Mouse (Mus musculus) stomach, embryonic 15.5 days (tissue): Measurements from ENCODE around the gene Denr. TPM values are rescaled to one million over a fixed set of nuclear protein-coding genes. Genes with fewer than 3 reads are reported as not detected.

Experiments used
- ATAC-seq: fragments of 200-750 bp; cut with Nextera tagmentation; 2 replicates; pipeline ENCODE4 v1.8.0; 2017; ENCODE audit warnings: low read depth, moderate number of reproducible peaks, moderate TSS enrichment; ENCODE audit not compliant: insufficient read depth, low FRiP score
- H3K27ac ChIP-seq: fragments of 300-500 bp; sonication (generic); 2 replicates; pipeline ENCODE4 v1.5.1; 2015; ENCODE audit warnings: mild to moderate bottlenecking, inconsistent platforms
- H3K27me3 ChIP-seq: fragments of 300-500 bp; sonication (generic); replicated peaks from 2 replicates; pipeline ENCODE4 v1.6.1; 2015; ENCODE audit warnings: inconsistent platforms
- H3K36me3 ChIP-seq: fragments of 300-500 bp; sonication (generic); 2 replicates; pipeline ENCODE4 v1.6.1; 2015; ENCODE audit warnings: inconsistent platforms
- H3K4me1 ChIP-seq: fragments of 300-500 bp; sonication (generic); 2 replicates; pipeline ENCODE4 v1.6.1; 2015; ENCODE audit warnings: inconsistent platforms
- H3K4me2 ChIP-seq: fragments of 300-500 bp; sonication (generic); 2 replicates; pipeline ENCODE4 v1.6.1; 2015; ENCODE audit warnings: mild to moderate bottlenecking, inconsistent platforms
- H3K4me3 ChIP-seq: fragments of 300-500 bp; sonication (generic); replicated peaks from 2 replicates; pipeline ENCODE4 v1.5.1; 2015; ENCODE audit warnings: inconsistent platforms
- H3K9ac ChIP-seq: fragments of 300-500 bp; sonication (generic); 2 replicates; pipeline ENCODE4 v1.6.1; 2015; ENCODE audit warnings: inconsistent platforms
- H3K9me3 ChIP-seq: fragments of 300-500 bp; sonication (generic); 2 replicates; pipeline ENCODE4 v1.6.1; 2016; ENCODE audit warnings: inconsistent platforms
- WGBS: fragments of 180-500 bp; shearing (Covaris S2); methylation state at CpG from one replicate; pipeline ENCODE4 v1.1.7; 2015; 5-methylcytosine and 5-hydroxymethylcytosine counted together
- polyA plus RNA-seq: library from polyadenylated mRNA; unstranded; fragments of >200 nt; fragmentation: Nextera tagmentation; extraction: Ambion mirVana; gene quantifications from 2 replicates; pipeline ENCODE4 v1.2.1, GENCODE M21; 2015

The Denr gene
- polyA plus RNA-seq, 1 experiment from 2014 or later: 129 TPM

DNA sequence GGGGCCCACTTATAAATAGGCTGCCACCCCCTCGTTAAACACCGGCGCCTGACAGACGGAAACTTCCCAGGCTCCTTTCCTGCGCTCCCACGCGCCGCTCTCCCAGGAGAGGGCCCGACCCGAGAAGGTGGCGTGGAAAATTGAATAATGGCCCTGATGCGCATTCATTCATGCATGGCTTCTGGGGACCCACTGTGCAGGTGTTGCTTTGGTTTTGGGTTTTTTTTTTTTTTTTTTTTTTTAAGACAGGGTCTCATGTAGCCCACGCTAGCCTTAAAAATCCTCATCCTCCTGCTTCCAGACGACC lies 67.2 kb downstream of the Denr start:
- H3K36me3 ChIP-seq: no peaks in the 10 kb centered on the region
- peak overlapping the region; percentile 69 for H3K9ac ChIP-seq
- H3K9me3 ChIP-seq: no peaks in the 10 kb centered on the region
- peak overlapping the region; percentile 74 for H3K4me3 ChIP-seq
- peak overlapping the region; percentile 78 for H3K4me2 ChIP-seq
- peak overlapping the region; percentile 84 for H3K27ac ChIP-seq
- no peak for ATAC-seq
- WGBS: under 1% methylated on average over 14 of the region's 14 CpGs
- H3K27me3 ChIP-seq: peaks cover 6% of the 10 kb centered on the region; the same call in 1 of the 2 replicates
- H3K4me1 ChIP-seq: peaks cover 17% of the 10 kb centered on the region

DNA sequence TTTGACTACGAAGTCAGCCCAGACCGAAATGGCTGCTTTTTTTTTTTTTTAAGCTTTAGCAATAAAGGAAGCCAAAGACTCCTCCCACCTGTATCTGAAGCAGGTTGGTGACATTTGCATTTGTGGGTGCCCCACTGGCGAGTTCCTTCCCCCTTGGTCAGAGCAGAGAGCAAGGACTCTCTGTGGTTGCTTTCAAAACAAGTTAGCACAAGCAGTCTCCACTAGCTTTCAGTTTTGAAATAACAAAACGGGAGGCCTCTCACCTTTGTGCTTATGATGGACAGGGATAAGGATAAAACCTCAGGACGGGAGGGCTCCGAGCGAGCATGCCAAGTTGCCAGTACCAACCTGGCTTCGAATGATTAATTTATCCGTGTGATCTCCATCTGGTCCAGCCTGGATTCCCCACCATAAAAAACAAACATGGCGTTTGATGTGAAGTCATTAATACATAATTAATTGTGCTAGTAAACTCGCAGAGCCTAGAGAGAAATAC lies 67.7 kb downstream of the Denr start:
- peaks cover 17% of the 10 kb centered on the region for H3K4me1 ChIP-seq
- H3K9me3 ChIP-seq: no peaks in the 10 kb centered on the region
- H3K4me2 ChIP-seq: peak overlapping the region; percentile 78
- H3K27ac ChIP-seq: peak overlapping the region; percentile 84
- WGBS: 20% methylated on average over 11 of the region's 11 CpGs
- H3K27me3 ChIP-seq: peaks cover 6% of the 10 kb centered on the region; the same call in 1 of the 2 replicates
- peak overlapping the region; percentile 74 for H3K4me3 ChIP-seq
- no peak overlapping the region for H3K9ac ChIP-seq
- H3K36me3 ChIP-seq: no peaks in the 10 kb centered on the region
- no peak for ATAC-seq

DNA sequence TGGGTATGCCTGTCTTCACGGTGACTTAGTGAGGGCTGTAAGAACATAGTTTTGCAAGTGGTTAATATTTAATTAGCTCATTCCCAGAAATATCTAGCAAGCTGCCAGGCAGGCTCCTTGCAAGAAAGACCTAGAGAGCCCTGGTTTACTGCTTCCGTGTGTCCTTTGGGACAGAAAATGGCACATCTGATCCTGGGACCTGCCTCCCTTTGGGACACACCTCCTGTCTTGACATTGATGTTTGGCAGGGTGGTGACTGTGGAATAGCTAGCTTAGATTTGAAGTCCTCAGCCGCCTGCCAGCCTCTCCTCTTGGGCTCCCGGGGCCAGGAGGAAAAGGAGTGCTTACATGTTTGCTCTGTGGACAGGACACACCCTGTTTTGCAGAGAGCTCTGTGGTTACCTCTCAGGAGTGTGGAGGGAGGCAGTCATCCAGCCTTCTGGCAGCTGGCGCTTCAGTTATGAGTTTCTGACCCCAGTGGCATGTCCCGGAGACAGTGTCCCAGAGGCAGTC lies 68.7 kb downstream of the Denr start:
- peaks cover 6% of the 10 kb centered on the region; the same call in 1 of the 2 replicates for H3K27me3 ChIP-seq
- H3K9ac ChIP-seq: no peak overlapping the region
- H3K4me1 ChIP-seq: peaks cover 17% of the 10 kb centered on the region
- 44% methylated on average over 6 of the region's 6 CpGs for WGBS
- H3K36me3 ChIP-seq: no peaks in the 10 kb centered on the region
- H3K4me2 ChIP-seq: peak overlapping the region; percentile 78
- peak overlapping the region; percentile 84 for H3K27ac ChIP-seq
- 0 out of 2 replicates have a peak overlapping the region, but pooled peaks have one; percentile 11 for H3K4me3 ChIP-seq
- no peaks in the 10 kb centered on the region for H3K9me3 ChIP-seq
- ATAC-seq: peak; percentile 56

DNA sequence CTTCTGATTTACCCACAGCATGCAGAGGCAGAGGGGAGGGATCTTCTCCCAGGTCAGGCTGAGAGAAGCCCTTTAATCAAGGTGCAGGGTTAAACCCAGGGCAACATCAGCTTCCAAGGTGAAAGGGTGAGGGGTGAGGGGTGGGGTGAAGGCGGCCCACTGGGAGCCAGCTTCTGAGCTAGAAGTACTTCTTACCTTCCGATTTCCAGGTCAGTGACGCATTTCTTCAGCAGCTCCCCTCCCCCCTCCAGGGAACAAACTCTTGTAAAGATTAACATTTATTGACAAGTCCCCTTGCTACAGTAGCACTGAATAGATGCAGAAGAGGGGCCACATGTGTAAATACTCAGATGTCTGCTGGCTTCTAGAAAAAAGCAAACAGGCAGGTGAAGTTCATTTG lies 70.3 kb downstream of the Denr start:
- Histone ChIP-seq H3K36me3 (no peaks in the 10 kb centered on the region), H3K9me3 (no peaks in the 10 kb centered on the region), H3K4me2 (peak overlapping the region; percentile 2; the same call in 1 of the 2 replicates), H3K27ac (peak overlapping the region; percentile 84), H3K27me3 (peaks cover 6% of the 10 kb centered on the region; the same call in 1 of the 2 replicates), H3K4me1 (peaks cover 17% of the 10 kb centered on the region), H3K4me3 (no peak overlapping the region), H3K9ac (no peak overlapping the region)
- ATAC-seq: no peak
- 37% methylated on average over 3 of the region's 3 CpGs for WGBS

DNA sequence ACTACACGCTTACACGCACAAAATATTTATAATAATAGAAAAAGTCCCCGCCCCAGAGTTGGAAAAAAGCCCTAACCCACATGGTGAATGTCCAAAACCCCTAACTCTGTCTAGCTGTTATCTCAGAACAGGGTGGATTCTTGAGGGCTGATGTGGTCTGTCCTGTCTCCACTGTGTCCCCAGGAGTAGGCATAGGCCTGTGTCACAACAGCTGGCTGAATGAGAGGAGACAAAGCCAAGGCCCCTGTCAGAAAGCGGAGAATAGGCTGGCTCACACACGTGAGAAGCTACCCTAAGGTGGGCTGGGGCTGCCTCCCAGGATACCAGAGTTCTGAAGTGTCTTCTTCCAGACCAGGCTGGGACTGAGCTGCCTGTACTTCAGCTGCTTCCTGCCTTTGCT lies 71.2 kb downstream of the Denr start:
- peak overlapping the region; percentile 14; the same call in 1 of the 2 replicates for H3K4me2 ChIP-seq
- peaks cover 2% of the 10 kb centered on the region; the same call in 1 of the 2 replicates for H3K27me3 ChIP-seq
- 68% methylated on average over 5 of the region's 5 CpGs for WGBS
- ATAC-seq: no peak
- peak overlapping the region; percentile 84 for H3K27ac ChIP-seq
- H3K4me1 ChIP-seq: peaks cover 15% of the 10 kb centered on the region
- H3K9me3 ChIP-seq: no peaks in the 10 kb centered on the region
- H3K9ac ChIP-seq: no peak overlapping the region
- H3K4me3 ChIP-seq: no peak overlapping the region
- no peaks in the 10 kb centered on the region for H3K36me3 ChIP-seq

Other genes starting within 250 kb of the Denr start
- 41.3 and 41.4 TPM in 2 replicates for gene Clip1, start 222.6 kb upstream of the Denr start, polyA plus RNA-seq
- 65.8 and 73.7 TPM in 2 replicates for gene Zcchc8, start 186.1 kb upstream of the Denr start, polyA plus RNA-seq
- 111 and 117 TPM in 2 replicates for gene Rsrc2, start 157.8 kb upstream of the Denr start, polyA plus RNA-seq
- gene Kntc1, start 157.5 kb upstream of the Denr start, polyA plus RNA-seq: 22.7 and 24.9 TPM in 2 replicates
- 1.9 and 4.4 TPM in 2 replicates for gene Hcar2, start 41.7 kb upstream of the Denr start, polyA plus RNA-seq
- 3.8 and 4.6 TPM in 2 replicates for gene Hcar1, start 27.2 kb upstream of the Denr start, polyA plus RNA-seq
- 2.4 and 3.4 TPM in 2 replicates for gene Gm43518, start 20.2 kb downstream of the Denr start, polyA plus RNA-seq
- gene Ccdc62, start 23.5 kb downstream of the Denr start, polyA plus RNA-seq: 5.6 and 7.0 TPM in 2 replicates
- 24.0 and 27.0 TPM in 2 replicates for gene Hip1r, start 66.5 kb downstream of the Denr start, polyA plus RNA-seq
- 36.2 and 37.1 TPM in 2 replicates for gene Vps37b, start 125.1 kb downstream of the Denr start, polyA plus RNA-seq
- gene Abcb9, start 188.6 kb downstream of the Denr start, polyA plus RNA-seq: 3.4 TPM in 2 replicates
- 24.2 and 25.7 TPM in 2 replicates for gene Ogfod2, start 205.1 kb downstream of the Denr start, polyA plus RNA-seq
- gene Arl6ip4, start 208.9 kb downstream of the Denr start, polyA plus RNA-seq: 101 and 102 TPM in 2 replicates